Mouse (Mus musculus) retina, postnatal 7 days (tissue): ENCODE data around the gene Erbb4.

Experiments
- DNase-seq: peaks from one replicate; pipeline ENCODE4 v3.0.0-alpha.2; 2012; ENCODE audit warnings: low read depth, low spot score

Gene Erbb4

GRCm38 (mm10) chr1:68105834-68106542 lies 1001.9 kb downstream of the Erbb4 start:
- no peak for DNase-seq

- no peak for DNase-seq
Measured at GRCm38 (mm10) chr1:68089623-68090022, 1018.2 kb downstream of the Erbb4 start.

- DNase-seq = no peak
Measured at GRCm38 (mm10) chr1:68056494-68056893, 1051.4 kb downstream of the Erbb4 start.

GRCm38 (mm10) chr1:68054715-68055114 lies 1053.1 kb downstream of the Erbb4 start:
- DNase-seq = no peak

- no peak for DNase-seq
Measured at GRCm38 (mm10) chr1:68049856-68050255, 1058.0 kb downstream of the Erbb4 start.

GRCm38 (mm10) chr1:68047139-68047538 lies 1060.7 kb downstream of the Erbb4 start:
- DNase-seq = peak; percentile 6

GRCm38 (mm10) chr1:68046551-68046970 lies 1061.3 kb downstream of the Erbb4 start:
- DNase-seq = peak; percentile 11

GRCm38 (mm10) chr1:68024086-68024940 lies 1083.5 kb downstream of the Erbb4 start:
- DNase-seq = no peak

- DNase-seq = no peak
Measured at GRCm38 (mm10) chr1:68020020-68020419, 1087.8 kb downstream of the Erbb4 start.

GRCm38 (mm10) chr1:68019618-68020017 lies 1088.2 kb downstream of the Erbb4 start:
- no peak for DNase-seq
